Mouse (Mus musculus) right cerebral cortex, adult 2 months (tissue): ENCODE measurements around the gene Zfp503.
A peak's percentile ranks its signal among the peaks of the same experiment; 100 is the strongest.

Source experiments
- DNase-seq, 2 experiments: peaks; one replicate each; pipeline ENCODE4 v3.0.0; 2021 to 2022; ENCODE audit warnings: low spot score in 2 of 2

Zfp503 gene

GRCm38 (mm10) chr14:21993251-21994060, 4.1 kb upstream of the Zfp503 start:
- no peak for DNase-seq

GRCm38 (mm10) chr14:21992321-21992885, 3.0 kb upstream of the Zfp503 start:
- no peak for DNase-seq

DNA sequence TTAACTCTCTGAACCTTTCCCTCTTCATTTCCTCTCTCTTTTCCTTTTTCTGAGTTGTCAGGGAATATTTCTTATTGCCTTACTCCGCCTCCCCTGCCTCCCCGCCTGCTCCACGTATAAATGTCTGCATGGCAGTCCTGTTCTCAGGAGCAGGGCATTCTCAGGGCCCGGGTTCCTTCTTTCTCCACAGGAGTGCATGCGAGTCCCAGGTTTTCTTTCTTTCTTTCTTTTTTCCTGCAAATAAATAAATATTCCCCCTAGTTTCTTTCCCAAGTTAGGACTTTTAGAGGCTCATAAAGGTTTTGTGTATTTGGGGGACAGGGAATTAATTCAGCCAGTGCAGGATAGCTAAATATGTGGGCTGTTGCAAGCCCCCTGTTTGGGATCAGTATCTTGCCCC, 2.5 kb upstream of the Zfp503 start:
- no peak for DNase-seq

GRCm38 (mm10) chr14:21991251-21991780, 1.9 kb upstream of the Zfp503 start:
- no peak for DNase-seq

DNA sequence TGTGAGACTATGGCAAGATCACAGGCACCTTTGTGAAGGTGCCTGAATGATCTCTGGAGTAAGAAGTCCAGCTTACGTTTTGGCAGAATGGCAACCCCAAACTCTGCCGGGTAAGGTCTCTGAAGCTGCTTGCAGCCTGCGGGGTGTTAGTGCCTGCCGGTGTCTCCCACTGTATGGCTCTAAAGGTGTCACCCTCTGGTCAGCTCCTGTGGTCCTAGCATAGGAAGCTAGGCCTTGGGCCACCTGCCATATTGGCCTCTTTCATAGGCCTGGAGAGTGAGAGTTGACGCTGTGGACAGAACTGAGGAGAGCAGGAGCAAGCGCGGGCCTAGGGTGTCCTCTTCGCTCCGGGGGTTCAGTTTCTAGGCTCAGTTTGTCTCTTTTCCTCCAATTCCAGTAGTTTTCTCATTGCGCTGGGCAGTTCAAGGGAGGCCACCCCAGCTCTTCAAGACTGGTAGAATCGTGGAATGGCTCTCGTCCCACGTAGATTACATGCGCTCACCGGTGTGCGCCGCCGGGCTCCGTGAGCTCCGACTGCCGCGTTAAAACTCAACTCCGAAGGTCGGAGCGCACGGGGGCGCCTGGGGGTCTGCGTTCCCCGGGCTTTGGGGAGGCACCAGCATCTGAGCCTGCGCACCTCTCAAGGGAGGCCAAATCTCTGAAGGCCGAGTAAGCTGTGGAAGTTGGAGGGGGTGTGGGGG, 1.1 kb upstream of the Zfp503 start:
- no peak for DNase-seq

DNA sequence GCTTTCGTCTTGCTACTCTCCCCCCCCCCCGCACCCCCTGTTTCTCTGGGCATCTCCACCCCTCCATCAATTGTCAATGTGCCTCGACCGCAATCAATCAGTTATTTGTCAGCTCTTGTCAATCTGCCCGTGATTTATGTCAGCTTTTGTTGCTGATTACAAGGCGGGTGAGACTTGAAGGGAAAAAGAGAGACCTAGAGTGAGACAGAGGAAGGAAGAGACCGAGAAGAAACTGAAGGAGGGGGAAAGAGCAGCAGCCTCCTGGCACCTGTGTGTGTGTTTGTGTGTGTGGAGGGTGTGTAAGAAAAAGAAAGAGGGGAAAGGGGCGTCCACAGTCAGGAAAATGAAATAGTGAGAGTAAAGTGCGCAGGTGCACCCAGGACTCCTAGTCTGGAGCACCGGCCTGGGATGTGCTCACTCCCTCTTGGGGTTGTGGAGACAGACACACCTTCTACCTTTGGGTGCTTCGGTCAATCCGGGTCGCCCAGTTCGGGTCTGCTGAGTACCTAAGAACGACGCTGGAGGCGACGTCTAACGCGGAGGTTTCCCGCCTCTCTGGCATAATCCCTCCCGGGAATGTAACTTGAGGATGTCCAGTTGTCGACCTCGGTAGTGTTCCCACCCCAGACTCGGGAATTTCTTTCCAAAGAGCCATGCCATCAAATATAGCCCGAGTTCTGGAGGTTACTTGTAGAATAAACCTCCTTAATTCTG, 667 bp downstream of the Zfp503 start:
- DNase-seq, result no peak

DNA sequence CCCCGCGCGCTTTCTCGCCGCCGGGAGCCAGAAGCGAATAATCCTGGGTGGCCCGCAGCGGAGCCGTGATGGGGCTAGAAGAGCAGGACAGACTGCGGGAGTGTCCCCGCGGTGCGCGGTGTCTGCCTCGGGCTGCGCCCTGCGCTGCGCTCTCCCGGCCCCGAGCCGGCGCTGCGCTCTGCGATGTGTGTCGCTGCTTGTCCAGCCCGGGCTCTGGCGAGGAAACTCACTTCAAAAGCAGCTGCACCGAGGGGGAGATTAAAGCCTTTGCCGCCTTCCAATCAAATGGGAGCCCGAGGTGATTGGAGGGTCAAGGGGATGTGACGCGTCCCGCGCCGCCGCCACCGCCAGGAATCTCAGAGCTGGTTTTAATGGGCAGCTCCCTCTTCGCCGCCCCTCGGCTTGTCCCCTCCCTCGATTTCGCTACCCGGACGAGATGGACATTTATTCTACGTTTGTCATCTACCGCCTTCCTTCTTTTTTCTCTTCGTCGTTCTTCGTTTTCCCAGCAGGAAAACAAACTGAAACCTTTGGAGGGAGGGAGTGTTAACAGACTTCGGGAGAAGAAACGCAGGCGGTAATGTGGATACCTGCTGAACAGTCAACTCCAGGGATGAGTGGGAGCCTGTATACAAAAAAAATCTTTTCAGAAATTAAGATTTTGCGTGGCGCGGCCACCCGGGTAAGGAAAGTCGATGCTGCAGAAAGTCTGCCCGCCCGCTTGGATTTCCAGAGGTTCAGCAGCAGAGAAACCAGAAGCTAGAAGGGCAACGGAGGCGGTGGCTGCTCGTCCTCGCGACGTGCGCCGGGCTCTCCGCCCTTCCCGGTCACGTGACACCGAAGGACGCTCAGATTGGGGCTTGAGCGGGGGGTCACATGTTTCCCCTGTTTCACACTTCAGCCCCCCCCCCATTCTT, 1.5 kb downstream of the Zfp503 start:
- peak; percentile 88 to 91 for DNase-seq

- DNase-seq, result no peak
Observed at GRCm38 (mm10) chr14:21986733-21987659, 2.4 kb downstream of the Zfp503 start.

GRCm38 (mm10) chr14:21985981-21986732, 3.2 kb downstream of the Zfp503 start:
- DNase-seq, result peak; percentile 76 to 85

GRCm38 (mm10) chr14:21985426-21985931, 3.9 kb downstream of the Zfp503 start:
- no peak for DNase-seq

DNA sequence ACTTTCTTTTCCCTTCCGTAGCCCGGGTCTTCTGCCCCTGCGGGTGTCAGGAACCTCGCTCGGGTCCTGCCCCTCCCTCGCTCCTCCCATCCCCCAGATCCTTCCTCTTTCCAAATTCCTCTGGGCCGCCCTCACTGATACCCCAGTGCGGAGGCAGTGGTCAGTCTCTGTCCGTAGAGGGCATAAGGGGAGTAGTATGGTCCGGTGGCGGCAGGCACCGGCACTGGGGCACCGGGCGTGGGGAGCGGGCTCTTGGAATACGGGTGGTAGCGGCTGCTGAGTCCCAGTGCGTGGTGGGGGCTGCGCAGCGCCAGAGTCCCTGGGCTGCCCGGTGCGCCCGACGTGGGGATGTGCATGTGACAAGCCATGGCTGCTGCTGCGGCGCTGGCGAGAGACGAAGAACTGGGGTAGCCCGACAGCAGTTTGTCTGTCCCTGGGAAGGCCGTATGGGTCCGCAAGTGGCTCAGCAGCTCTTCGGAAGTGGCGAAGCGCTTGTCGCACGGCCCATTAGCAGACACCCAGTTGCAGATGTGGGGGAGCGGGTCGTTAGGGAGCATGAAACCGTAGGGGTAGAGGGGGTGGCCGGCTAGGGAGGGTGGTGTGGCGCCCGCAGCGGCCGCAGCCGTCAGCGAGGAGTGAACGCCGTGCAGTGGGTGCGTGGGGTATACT, 4.5 kb downstream of the Zfp503 start:
- DNase-seq, result no peak

DNA sequence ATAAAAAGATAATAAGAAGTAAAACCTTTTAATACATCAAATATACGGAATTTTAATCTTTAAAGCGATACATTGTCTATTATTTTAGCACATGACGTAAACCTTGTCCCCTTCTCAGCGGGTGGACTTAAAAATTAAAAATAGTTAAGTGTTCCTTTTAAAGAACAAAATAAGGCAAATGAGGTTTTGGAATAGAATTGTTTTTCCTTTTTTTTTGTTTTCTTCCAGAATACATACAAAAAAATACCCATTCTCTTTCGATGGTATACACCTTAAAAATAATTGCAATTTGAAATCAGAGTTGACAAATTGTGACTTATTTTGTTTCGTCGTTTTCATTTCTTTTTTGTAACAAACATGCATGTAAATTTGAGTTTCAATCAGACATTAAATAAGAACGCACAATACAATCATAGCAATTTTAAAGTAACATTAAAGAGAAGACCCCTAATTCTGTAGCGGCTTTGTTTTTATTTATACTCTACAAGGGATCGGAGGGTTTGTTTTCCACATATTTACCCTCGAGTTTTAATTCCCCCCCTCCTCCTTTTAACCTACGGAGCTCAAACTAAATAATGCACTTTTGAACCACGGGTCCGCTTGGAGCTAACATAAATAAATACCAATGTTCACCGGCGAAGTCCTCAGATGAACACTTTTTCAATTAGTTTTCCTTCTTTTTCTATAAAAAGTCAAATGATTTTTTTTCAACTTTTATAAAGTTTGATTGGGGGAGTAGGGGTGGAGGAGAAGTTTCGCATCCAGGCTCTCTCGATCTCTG, 5.3 kb downstream of the Zfp503 start:
- no peak for DNase-seq

DNA sequence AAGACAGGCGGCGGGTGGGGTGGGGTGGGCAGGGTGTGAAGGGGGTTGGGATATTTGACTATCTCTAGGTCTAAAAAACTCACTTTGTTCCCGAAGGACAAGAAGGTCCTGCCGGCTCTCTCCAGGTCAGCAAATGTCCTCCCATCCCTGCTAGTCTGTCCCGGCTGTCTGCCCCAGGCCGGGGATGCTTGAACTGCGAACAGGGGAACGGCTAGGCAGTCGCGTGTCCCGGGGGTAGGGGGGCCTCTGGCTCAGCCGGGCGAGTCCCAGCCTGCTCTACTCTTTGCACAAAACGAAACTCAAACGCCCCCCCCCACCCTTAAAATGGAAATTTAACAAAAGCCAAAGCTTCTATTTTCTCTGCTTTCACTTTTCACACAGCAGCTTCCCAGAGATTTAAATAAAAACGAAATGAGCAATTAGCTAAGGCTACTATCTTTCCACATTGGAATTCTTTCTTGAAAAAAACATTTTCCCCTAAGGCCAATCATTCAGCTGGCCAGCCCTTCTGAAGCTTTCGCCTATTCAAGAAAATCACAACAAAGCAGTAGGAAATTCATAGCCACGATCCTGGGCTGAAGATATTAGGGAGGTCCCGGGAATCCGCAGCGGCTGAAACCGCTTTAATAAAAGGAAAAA, 6.0 kb downstream of the Zfp503 start:
- DNase-seq, result no peak

DNA sequence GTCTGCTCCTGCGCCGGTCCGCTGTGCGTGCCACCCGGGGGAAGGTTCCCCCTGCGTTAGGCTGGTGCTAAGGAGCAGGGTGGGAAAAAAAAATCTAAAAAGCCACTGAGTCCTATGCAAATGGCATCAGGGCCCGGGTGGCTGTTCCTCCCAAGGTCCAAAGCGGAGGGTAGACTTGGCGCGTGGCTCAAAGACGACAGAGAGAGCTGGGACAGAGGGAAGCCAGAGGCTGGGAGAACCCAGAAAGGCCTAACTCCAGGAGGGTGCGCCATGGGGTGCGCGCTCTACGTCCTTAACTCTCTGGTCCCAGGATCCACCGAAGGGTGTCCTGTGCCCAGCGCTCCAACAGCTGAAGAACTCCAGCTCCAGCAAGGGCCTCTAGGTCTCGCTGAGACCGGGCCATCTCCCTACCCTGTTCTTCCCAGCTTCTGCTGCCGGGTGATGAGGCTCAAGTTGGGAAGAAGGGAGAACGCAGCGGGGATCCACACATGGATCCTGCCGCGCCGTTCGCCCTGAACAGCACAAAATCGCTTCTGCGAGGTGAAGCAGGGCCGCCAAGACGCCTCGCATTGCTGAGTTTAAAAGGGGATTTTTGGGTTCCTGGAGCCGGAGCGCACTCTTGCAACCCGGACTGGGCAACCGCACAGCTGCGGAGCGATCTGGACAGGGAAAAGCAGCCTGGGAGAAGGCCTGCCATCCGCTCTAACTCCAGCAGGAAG, 6.7 kb downstream of the Zfp503 start:
- DNase-seq, result no peak

DNA sequence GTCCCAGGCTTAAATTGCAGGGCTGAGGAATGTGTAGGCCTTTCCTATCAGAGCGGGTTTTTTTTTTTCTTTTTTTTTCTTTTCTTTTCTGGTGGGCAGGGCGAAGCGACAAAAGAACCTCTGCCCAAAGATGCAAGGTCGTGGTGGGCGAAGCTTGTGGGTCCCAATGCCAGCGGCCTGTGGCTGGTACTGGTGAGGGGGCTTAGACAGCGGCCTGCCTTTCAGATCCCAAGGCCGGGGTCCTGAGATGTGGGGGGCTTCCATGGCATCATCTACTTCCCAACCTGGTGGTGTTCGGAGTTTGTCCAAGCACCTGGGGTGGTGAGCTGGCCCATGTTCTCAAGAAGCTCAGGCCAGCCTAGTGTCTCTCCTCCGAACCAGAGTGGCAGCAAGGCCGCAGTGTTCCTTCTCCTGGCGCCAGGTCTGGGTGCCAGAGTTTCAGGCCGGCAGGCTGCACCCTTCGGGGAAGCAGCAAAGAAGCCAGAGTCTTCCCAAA, 7.3 kb downstream of the Zfp503 start:
- DNase-seq, result no peak

DNA sequence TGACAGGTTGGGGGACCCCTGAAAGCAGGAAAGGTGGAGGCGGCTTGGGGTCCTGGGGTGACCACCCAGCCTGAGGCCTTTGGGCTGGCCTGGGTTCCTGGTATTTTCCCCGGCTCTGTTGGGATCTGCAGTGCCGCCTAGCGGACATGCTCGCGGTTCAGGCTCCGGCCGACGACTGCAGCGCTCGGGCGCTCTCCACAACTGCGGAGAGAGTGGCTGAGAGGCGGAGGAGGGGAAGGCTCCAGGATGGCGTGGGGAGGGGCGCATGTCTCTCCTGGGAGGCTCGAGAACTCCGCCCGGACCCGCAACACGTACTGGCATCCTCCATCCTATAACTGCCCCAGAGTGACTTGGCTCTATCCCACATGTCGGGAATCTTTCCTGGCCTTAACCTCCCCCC, 7.9 kb downstream of the Zfp503 start:
- DNase-seq, result peak; percentile 67 to 74
